Comparison of ENCODE assay signal across 16 mouse cellular contexts in the genomic region with DNA sequence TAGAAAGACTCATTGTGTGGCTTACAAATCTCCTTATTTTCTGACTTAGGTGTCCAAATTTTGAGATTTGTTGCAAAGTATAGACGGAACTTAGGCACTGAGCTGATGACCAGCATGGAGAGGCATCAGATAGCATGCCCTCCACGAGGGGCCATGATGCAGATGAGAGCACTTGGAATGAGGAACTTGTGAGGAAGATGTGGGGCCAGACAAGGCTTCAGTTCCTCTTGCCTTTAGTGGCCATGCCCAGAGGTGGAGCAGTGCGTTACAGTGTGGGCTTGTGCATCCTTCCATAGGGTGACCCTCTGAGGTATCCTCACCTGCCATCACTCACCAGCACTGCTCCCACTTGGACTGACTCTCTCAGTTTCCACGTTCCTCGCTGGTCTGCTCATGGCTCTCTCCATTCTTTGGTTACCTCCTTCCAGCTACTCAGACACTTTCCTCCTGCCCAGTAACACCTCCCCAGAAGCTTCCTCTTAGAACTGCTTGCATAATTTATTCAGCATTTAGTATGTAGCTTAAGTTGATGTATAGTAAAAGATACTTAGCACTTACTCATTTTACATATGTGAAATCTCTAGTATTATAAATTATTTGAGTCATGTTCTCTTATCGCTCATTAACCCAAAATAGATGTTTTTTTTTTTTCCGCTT. TPM values are rescaled to one million over a fixed set of nuclear protein-coding genes. Genes with fewer than 3 reads are reported as not detected.
A peak's percentile ranks its signal among the peaks of the same experiment; 100 is the strongest.
DNase-seq lines count a peak whose midpoint lies in the region; ATAC-seq and TF ChIP-seq lines count a peak whose summit lies in the region.
"Had no signal": no experiment of that assay in that cellular context is flagged by ENCODE, and none has a peak within 500 bp of the region (broad histone marks: within the 10 kb centered on the region; RNA-seq: fewer than 3 reads in every experiment).

No protein-coding gene starts in this region.

- no peaks in the 10 kb centered on the region for H3K9me3 ChIP-seq in liver, postnatal 0 days (ENCODE audit: low read length)
- H3K9me3 ChIP-seq in liver, embryonic 11.5 days (ENCODE audit: control insufficient read depth, low read length), result no peaks in the 10 kb centered on the region
- H3K9me3 ChIP-seq: midbrain, embryonic 13.5 days had no signal

- H3K27ac ChIP-seq in liver, postnatal 0 days (ENCODE audit: low read depth), result 0 out of 2 replicates have a peak overlapping the region, but pooled peaks have one; percentile 36
- H3K27ac ChIP-seq in liver, embryonic 11.5 days (ENCODE audit: low read depth, low read length), result no peak overlapping the region
- H3K27ac ChIP-seq: liver, embryonic 14.5 days; midbrain, embryonic 13.5 days had no signal

- H3K9ac ChIP-seq in liver, postnatal 0 days (replicated peaks), result no peak overlapping the region
- no peak overlapping the region for H3K9ac ChIP-seq in liver, embryonic 11.5 days (ENCODE audit: low read depth, low read length)
- H3K9ac ChIP-seq: liver, embryonic 14.5 days; midbrain, embryonic 13.5 days had no signal

- no peak overlapping the region for H3K4me3 ChIP-seq in liver, postnatal 0 days (ENCODE audit: low read depth, low read length)
- no peak overlapping the region for H3K4me3 ChIP-seq in liver, embryonic 11.5 days (ENCODE audit: low read depth, low read length)
- H3K4me3 ChIP-seq: midbrain, embryonic 13.5 days had no signal

- no peak for TF ChIP-seq EP300 in liver, postnatal 0 days (IDR thresholded peaks at IDR 0.05; ENCODE audit: low read depth)

- no peak overlapping the region for H3K4me2 ChIP-seq in liver, postnatal 0 days (ENCODE audit: low read depth, low read length)
- H3K4me2 ChIP-seq in liver, embryonic 11.5 days, result no peak overlapping the region
- H3K4me2 ChIP-seq: midbrain, embryonic 13.5 days had no signal

- no peaks in the 10 kb centered on the region for H3K36me3 ChIP-seq in liver, postnatal 0 days (replicated peaks; ENCODE audit: insufficient read depth, low read length)
- no peaks in the 10 kb centered on the region for H3K36me3 ChIP-seq in liver, embryonic 11.5 days (ENCODE audit: control insufficient read depth, insufficient read depth, low read length)

- peak; percentile 36 for DNase-seq in liver, postnatal 0 days
- DNase-seq in liver, embryonic 11.5 days (ENCODE audit: low spot score), result no peak
- DNase-seq in spleen, adult 12 weeks (ENCODE audit: low spot score), result peak; percentile 7
- DNase-seq in left cerebral cortex, adult 18-20 months (ENCODE audit: low spot score in 2 of 2), result no peak
- DNase-seq in frontal cortex, adult 2 months (ENCODE audit: extremely low spot score in 1 of 2, low spot score in 1 of 2), result no peak
- DNase-seq: cerebellum, adult 2 months; kidney, adult 8-10 months; kidney, postnatal 36 days; left cerebral cortex, postnatal 4 days; lung, postnatal 10 days; thymus, postnatal 4 days had no signal

- no peaks in the 10 kb centered on the region for H3K4me1 ChIP-seq in liver, postnatal 0 days (ENCODE audit: insufficient read depth)
- no peaks in the 10 kb centered on the region for H3K4me1 ChIP-seq in liver, embryonic 11.5 days (replicated peaks; ENCODE audit: control insufficient read depth, insufficient read depth, low read length)

- TF ChIP-seq CTCF in liver, postnatal 0 days (IDR thresholded peaks at IDR 0.05; ENCODE audit: low read depth), result no peak

- WGBS in liver, postnatal 0 days (ENCODE audit: insufficient replicate concordance), result 66% methylated on average over 7 of the region's 7 CpGs
- WGBS in liver, embryonic 11.5 days, result 64% methylated on average over 7 of the region's 7 CpGs

- ATAC-seq in liver, postnatal 0 days, result no peak
- no peak for ATAC-seq in liver, embryonic 11.5 days (replicated peaks; ENCODE audit: low FRiP score)
- ATAC-seq in granulocyte monocyte progenitor cell, adult 5-6 weeks (replicated peaks; ENCODE audit: poor library complexity, severe bottlenecking), result peak; percentile 99
- ATAC-seq in erythroblast, adult 5-6 weeks (replicated peaks; ENCODE audit: low FRiP score, poor library complexity, severe bottlenecking), result no peak
- ATAC-seq: hindbrain, embryonic 16.5 days; midbrain, embryonic 13.5 days had no signal

- no peaks in the 10 kb centered on the region for H3K27me3 ChIP-seq in liver, postnatal 0 days (ENCODE audit: insufficient read depth, low read length)
- H3K27me3 ChIP-seq in liver, embryonic 11.5 days (replicated peaks; ENCODE audit: control insufficient read depth, insufficient read depth, low read length), result no peaks in the 10 kb centered on the region
- H3K27me3 ChIP-seq: midbrain, embryonic 13.5 days had no signal

RNA-seq across cellular contexts. Expression of gene Ric8b, which starts 18.3 kb away (rescaled TPM):
- 2.3 and 2.6 TPM in 2 replicates for polyA plus RNA-seq in liver, postnatal 0 days (2015; fragmentation: Nextera tagmentation; extraction: Ambion mirVana)
- 9.7 and 11.8 TPM in 2 replicates for polyA plus RNA-seq in liver, embryonic 11.5 days (2014; fragmentation: Nextera tagmentation; extraction: Ambion mirVana)
- total RNA-seq in granulocyte monocyte progenitor cell, adult 5-6 weeks (2014; fragmentation: Nextera tagmentation), result 15.1 and 17.7 TPM in 2 replicates
- 16.6 and 17.8 TPM in 2 replicates for total RNA-seq in granulocyte monocyte progenitor cell, adult 5-6 weeks (2017)
- 1.9 and 3.3 TPM in 2 replicates for total RNA-seq in erythroblast, adult 5-6 weeks (2015; ENCODE audit: low replicate concordance)
- total RNA-seq in erythroblast, adult 5-6 weeks (2017; ENCODE audit: low replicate concordance), result 4.6 and 5.2 TPM in 2 replicates
- total RNA-seq in left cerebral cortex, adult 18-20 months (2021), result 10 to 100 TPM; 63.5 to 65.4 TPM
- polyA plus RNA-seq in frontal cortex, adult 2 months (2012; rRNA removed), result 39.6 and 41.1 TPM in 2 replicates

Comparison
In these comparisons a context has a peak if more than half of its experiments do, and no peak if none do; other contexts are left out.
1. DNase-seq: peak in liver, postnatal 0 days (single experiment) and spleen, adult 12 weeks (single experiment); none in liver, embryonic 11.5 days (single experiment), left cerebral cortex, adult 18-20 months (0 of 2) and frontal cortex, adult 2 months (0 of 2).